Mouse (Mus musculus): ENCODE data around the gene Suz12. TPM values are rescaled to one million over a fixed set of nuclear protein-coding genes. Genes with fewer than 3 reads are reported as not detected.

The Suz12 gene
- total and polyA plus RNA-seq, 3 experiments, result 33.2 to 191 (median 43.9) TPM

DNA sequence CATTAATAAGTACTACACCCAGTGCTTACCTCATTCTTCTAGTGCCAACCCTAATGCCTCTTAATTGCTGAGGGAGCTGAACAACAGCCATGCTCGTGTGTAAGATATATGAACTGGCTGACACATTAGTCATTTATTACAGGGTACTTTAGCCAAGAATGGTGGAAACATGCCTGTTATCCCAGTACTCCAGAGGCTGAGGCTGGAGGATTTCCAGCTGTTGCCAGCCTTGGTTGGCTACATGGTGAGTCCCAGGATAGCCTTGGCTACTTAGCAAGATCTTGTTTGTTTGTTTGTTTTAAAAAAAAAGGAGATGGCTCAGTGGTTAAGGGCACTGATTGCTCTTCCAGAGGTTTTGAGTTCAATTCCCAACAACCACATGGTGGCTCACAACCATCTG, 85.9 kb downstream of the Suz12 start:
- Histone ChIP-seq H3K27me3 (ENCODE audit: control insufficient read depth in 1 of 2, insufficient read depth in 2 of 2, low read length in 2 of 2) (no peaks in the 10 kb centered on the region), H3K4me1 (ENCODE audit: control insufficient read depth in 1 of 2, insufficient read depth in 2 of 2, low read length in 2 of 2) (peaks cover 28 to 36% of the 10 kb centered on the region in 2 experiments), H3K36me3 (ENCODE audit: control insufficient read depth in 1 of 2, insufficient read depth in 2 of 2, low read length in 2 of 2) (peaks cover 0 to 50% of the 10 kb centered on the region in 2 experiments; a peak in 3 of 4 replicates), H3K9ac (ENCODE audit: control insufficient read depth, low read depth, low read length, poor library complexity, severe bottlenecking) (peak overlapping the region; percentile 21), H3K27ac (ENCODE audit: control insufficient read depth, low read depth, low read length) (0 out of 2 replicates have a peak overlapping the region, but pooled peaks have one; percentile 8), H3K79me2 (ENCODE audit: control insufficient read depth, insufficient read depth, low read length, poor library complexity) (peaks cover 48% of the 10 kb centered on the region), H3K9me3 (replicated peaks; ENCODE audit: insufficient read depth, low read length) (no peaks in the 10 kb centered on the region), H3K4me3 (ENCODE audit: control insufficient read depth in 1 of 2, insufficient read depth in 1 of 2, low read depth in 2 of 2, low read length in 2 of 2) (peak overlapping the region in 1 of 2 experiments; percentile 12; a peak in 1 of 4 replicates)
- 0 out of 2 replicates have a peak, but pooled peaks have one; percentile 24 for TF ChIP-seq SIN3A (IDR thresholded peaks at IDR 0.05; ENCODE audit: low read length)
- TF ChIP-seq USF1 (IDR thresholded peaks at IDR 0.05; ENCODE audit: low read depth, low read length), result no peak
- no peak for DNase-seq (ENCODE audit: low read depth, low spot score)

- peak; percentile 85 for DNase-seq (ENCODE audit: low read depth, low spot score)
- peaks cover 28 to 36% of the 10 kb centered on the region in 2 experiments for H3K4me1 ChIP-seq (ENCODE audit: control insufficient read depth in 1 of 2, insufficient read depth in 2 of 2, low read length in 2 of 2)
- TF ChIP-seq HCFC1 (IDR thresholded peaks at IDR 0.05; ENCODE audit: low read depth, low read length) (no peak), USF2 (IDR thresholded peaks at IDR 0.05; ENCODE audit: borderline replicate concordance in 1 of 2, insufficient read depth in 1 of 2, low read depth in 1 of 2, low read length in 2 of 2) (no peak), CHD1 (IDR thresholded peaks at IDR 0.05; ENCODE audit: low read depth, low read length) (no peak), ZKSCAN1 (IDR thresholded peaks at IDR 0.05; ENCODE audit: low read depth, low read length) (no peak), TBP (IDR thresholded peaks at IDR 0.05; ENCODE audit: low read depth, low read length) (peak; percentile 54; the same call in 1 of the 2 replicates), POLR2A (IDR thresholded peaks at IDR 0.05; ENCODE audit: control insufficient read depth in 1 of 2, insufficient read depth in 1 of 2, low read depth in 1 of 2, low read length in 2 of 2, poor library complexity in 1 of 2) (no peak), POLR2AphosphoS2 (IDR thresholded peaks at IDR 0.05; ENCODE audit: low read length) (no peak), NRF1 (IDR thresholded peaks at IDR 0.05; ENCODE audit: insufficient read depth, low read depth, low read length, poor library complexity, severe bottlenecking) (no peak), JUND (IDR thresholded peaks at IDR 0.05; ENCODE audit: low read depth, low read length) (no peak), EP300 (IDR thresholded peaks at IDR 0.05; ENCODE audit: low read depth in 1 of 2, low read length in 2 of 2) (peak; percentile 95 to 96), USF1 (IDR thresholded peaks at IDR 0.05; ENCODE audit: low read depth, low read length) (peak; percentile 65), MYC (IDR thresholded peaks at IDR 0.05; ENCODE audit: low read depth, low read length) (peak; percentile 98), GATA1 (IDR thresholded peaks at IDR 0.05; ENCODE audit: low read depth, low read length) (peak; percentile 100), NELFE (IDR thresholded peaks at IDR 0.05; ENCODE audit: low read depth, low read length) (no peak), E2F4 (IDR thresholded peaks at IDR 0.05; ENCODE audit: borderline replicate concordance, low read depth, low read length) (no peak), POLR2AphosphoS5 (IDR thresholded peaks at IDR 0.05; ENCODE audit: borderline replicate concordance, low read depth, low read length) (no peak), ZMIZ1 (IDR thresholded peaks at IDR 0.05; ENCODE audit: low read depth, low read length) (no peak), ETS1 (IDR thresholded peaks at IDR 0.05; ENCODE audit: low read depth, low read length) (peak; percentile 96), ZC3H11A (IDR thresholded peaks at IDR 0.05; ENCODE audit: low read depth, low read length) (no peak), TAL1 (IDR thresholded peaks at IDR 0.05; ENCODE audit: low read length) (peak; percentile 84), ZNF384 (IDR thresholded peaks at IDR 0.05; ENCODE audit: low read depth, low read length) (no peak; the same call in 1 of the 2 replicates), TCF12 (IDR thresholded peaks at IDR 0.05; ENCODE audit: low read depth, low read length) (peak; percentile 99), MEF2A (IDR thresholded peaks at IDR 0.05; ENCODE audit: extremely low read depth, insufficient replicate concordance, low read depth, low read length, poor library complexity, severe bottlenecking) (no peak), RCOR1 (IDR thresholded peaks at IDR 0.05; ENCODE audit: low read depth, low read length) (peak; percentile 98), MXI1 (IDR thresholded peaks at IDR 0.05; ENCODE audit: low read depth, low read length) (peak; percentile 77; the same call in 1 of the 2 replicates), SMC3 (IDR thresholded peaks at IDR 0.05; ENCODE audit: low read depth, low read length) (no peak), BHLHE40 (IDR thresholded peaks at IDR 0.05; ENCODE audit: borderline replicate concordance, low read depth, low read length) (peak; percentile 91; the same call in 1 of the 2 replicates), MAFK (IDR thresholded peaks at IDR 0.05; ENCODE audit: borderline replicate concordance, low read depth, low read length) (peak; percentile 24; the same call in 1 of the 2 replicates), UBTF (IDR thresholded peaks at IDR 0.05; ENCODE audit: borderline replicate concordance, insufficient read depth, low read depth, low read length) (no peak)
These were observed 86.8 kb downstream of the Suz12 start for GRCm38 (mm10) chr11:80079751-80080150.

More at GRCm38 (mm10) chr11:80079751-80080150, 86.8 kb downstream of the Suz12 start:
- no peaks in the 10 kb centered on the region for H3K9me3 ChIP-seq (replicated peaks; ENCODE audit: insufficient read depth, low read length)
- H3K27ac ChIP-seq (ENCODE audit: control insufficient read depth, low read depth, low read length), result peak overlapping the region; percentile 97
- H3K36me3 ChIP-seq (ENCODE audit: control insufficient read depth in 1 of 2, insufficient read depth in 2 of 2, low read length in 2 of 2), result peaks cover 0 to 47% of the 10 kb centered on the region in 2 experiments; a peak in 3 of 4 replicates
- H3K27me3 ChIP-seq (ENCODE audit: control insufficient read depth in 1 of 2, insufficient read depth in 2 of 2, low read length in 2 of 2), result no peaks in the 10 kb centered on the region
- H3K4me3 ChIP-seq (ENCODE audit: control insufficient read depth in 1 of 2, insufficient read depth in 1 of 2, low read depth in 2 of 2, low read length in 2 of 2), result peak overlapping the region; percentile 79 to 98
- peaks cover 41% of the 10 kb centered on the region for H3K79me2 ChIP-seq (ENCODE audit: control insufficient read depth, insufficient read depth, low read length, poor library complexity)
- H3K9ac ChIP-seq (ENCODE audit: control insufficient read depth, low read depth, low read length, poor library complexity, severe bottlenecking), result peak overlapping the region; percentile 96
